Mouse (Mus musculus): ENCODE data around the gene Lingo3.
A peak's percentile ranks its signal among the peaks of the same experiment; 100 is the strongest.
"Not testable (repeated sequence)": the region's sequence is repeated elsewhere in the genome, so short reads cannot be mapped to it uniquely, and the experiment has no call there.

Gene Lingo3

DNA sequence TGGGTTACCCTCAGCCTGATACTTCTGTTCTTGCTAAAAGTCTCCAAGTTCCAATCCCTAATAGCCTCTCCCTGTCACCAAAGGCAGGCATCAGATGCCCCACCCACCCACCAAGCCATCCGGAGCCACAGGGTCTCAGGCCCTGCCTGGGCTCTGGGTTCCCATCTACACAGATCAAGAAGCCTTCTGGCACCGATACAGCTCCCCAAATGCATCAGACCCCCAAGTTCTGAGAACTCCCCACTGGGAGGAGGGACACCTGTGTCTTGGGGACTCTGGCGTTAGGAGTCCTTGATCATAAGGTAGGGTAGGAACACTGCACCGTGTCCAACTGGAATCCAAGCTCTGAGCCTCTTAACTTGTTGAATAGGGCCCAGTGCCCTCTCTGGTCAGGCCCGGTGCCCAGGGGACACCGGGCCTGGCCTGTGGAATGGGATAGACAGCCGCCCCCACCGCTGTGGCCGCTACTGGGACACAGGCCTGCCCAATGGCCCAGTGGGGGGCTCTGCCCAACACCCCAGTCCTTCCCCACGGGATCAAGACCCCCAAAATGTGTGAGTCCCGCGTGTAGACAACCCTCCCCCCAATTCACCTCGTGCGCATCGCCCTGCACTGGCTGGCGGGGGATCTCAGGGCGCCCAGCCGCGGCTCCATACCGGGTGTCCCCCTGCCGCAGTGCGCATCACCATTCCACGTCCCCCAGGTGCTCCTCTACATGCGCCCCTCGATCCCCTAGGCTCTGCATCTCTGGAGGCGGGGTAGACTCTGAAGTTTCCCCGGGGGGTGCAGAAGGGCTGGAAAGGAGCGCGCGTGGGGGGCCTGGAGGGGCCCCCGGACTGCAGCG lies 530 bp downstream of the Lingo3 start:
- DNase-seq (ENCODE audit: low read depth, low spot score) = no peak

- DNase-seq (ENCODE audit: low read depth, low spot score) = no peak
Measured at GRCm38 (mm10) chr10:80842334-80842733, 1.5 kb downstream of the Lingo3 start.

DNA sequence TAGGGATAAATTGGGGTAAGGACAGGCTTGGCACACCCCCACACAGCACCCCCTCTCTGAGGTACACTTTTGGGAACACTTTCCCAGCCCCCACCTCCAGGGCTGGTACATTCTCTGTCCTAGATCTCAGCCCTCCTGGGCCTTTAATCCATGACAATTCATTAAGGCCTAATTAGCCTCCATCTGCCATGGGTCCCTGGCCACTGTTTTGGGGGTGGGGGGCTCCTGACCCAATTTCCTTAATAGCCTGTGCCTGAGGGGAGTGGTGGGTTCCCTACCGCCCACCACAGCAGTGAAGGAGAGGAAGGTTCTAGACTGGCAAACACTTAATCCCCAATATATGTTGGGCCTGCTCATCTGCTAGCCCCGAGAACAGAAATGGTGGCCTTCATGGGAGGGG lies 2.2 kb downstream of the Lingo3 start:
- DNase-seq (ENCODE audit: low read depth, low spot score) = no peak

DNA sequence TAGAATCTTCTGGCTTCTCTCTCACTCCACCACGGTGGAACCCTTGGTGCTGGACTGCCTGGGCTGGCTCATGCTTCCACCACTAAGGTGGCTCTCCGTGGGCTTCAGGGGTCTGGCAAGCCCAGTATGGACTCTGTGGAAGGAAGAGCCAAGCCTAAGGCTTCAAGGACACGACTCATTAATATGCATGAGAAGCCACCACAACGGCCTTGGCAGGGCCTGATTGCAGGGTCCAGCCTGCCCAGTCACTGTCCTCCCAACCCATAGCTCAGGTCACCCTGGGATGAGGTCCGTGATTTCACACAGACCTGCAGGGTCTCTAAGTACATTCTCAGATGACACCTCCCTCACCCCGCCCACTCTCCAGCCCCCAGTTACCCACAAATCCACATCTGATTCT lies 4.0 kb downstream of the Lingo3 start:
- DNase-seq (ENCODE audit: low read depth, low spot score) = no peak

- DNase-seq (ENCODE audit: low read depth, low spot score) = no peak
Measured at GRCm38 (mm10) chr10:80838346-80838912, 5.4 kb downstream of the Lingo3 start.

GRCm38 (mm10) chr10:80837827-80838226 lies 6.0 kb downstream of the Lingo3 start:
- DNase-seq (ENCODE audit: low read depth, low spot score) = no peak

DNA sequence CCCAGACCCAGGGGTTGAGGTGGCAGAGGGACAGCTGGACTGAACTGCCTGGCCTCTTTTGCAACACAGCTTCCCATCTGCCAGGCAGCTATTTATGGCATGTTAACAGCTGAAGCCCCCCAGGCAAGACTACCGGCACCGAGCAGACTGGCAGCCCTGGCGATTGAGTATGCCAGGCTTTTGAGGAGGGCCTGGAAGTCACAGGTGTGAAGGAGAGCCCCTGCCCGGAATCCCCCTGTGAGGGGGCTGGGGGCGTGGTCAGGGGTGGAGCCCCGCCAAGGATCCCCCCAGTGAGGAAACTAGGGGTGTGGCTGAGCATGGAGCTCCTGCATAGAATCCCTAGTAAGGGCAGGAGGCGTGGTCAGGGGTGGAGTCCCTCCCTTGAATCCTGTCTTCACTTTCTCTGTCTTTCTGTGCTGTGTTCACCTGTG lies 6.9 kb downstream of the Lingo3 start:
- no peak for DNase-seq (ENCODE audit: low read depth, low spot score)

GRCm38 (mm10) chr10:80835617-80836016 lies 8.2 kb downstream of the Lingo3 start:
- DNase-seq (ENCODE audit: low read depth, low spot score) = no peak

DNA sequence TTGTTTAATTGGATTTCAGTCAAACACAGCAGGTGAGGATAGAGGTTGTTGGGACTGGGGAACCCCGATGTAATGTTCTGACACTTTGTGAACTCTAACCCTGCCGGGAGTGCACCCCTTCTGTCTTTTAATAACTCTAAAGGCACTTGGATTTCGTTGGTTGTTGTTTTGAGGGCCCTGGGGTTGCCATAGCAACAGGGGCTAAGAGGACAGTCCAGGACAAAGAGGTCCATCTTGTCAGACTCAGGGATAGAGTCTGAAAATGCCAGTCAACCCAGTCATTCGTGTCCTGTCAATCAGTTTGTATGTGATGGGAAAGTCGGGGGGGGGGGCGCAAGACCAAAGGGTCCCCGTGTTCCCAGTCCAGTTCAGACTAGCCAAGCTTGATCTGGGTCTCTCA lies 11.0 kb downstream of the Lingo3 start:
- no peak for DNase-seq (ENCODE audit: low read depth, low spot score)

- DNase-seq (ENCODE audit: low read depth, low spot score) = peak; percentile 52
Measured at GRCm38 (mm10) chr10:80831136-80831535, 12.7 kb downstream of the Lingo3 start.

- no peak for DNase-seq (ENCODE audit: low read depth, low spot score)
Measured at GRCm38 (mm10) chr10:80829359-80830278, 14.2 kb downstream of the Lingo3 start.

DNA sequence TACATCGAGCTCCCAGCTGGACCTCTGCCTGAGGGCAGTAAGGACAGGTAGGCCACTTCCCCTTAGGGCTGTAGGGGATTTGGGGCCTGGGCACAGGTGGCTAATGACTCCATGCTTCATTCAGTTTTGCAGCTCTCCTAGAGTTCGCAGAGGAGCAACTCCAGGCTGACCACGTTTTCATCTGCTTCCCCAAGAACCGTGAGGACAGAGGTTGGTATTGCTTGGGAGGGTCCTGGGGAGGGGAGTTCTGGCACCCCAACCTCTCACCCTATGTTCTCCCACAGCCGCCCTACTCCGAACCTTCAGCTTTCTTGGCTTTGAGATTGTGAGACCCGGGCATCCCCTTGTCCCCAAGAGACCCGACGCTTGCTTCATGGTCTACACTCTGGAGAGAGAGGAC lies 15.3 kb downstream of the Lingo3 start:
- DNase-seq (ENCODE audit: low read depth, low spot score) = not testable (repeated sequence)

GRCm38 (mm10) chr10:80827870-80828420 lies 15.9 kb downstream of the Lingo3 start:
- DNase-seq (ENCODE audit: low read depth, low spot score) = no peak

- no peak for DNase-seq (ENCODE audit: low read depth, low spot score)
Measured at GRCm38 (mm10) chr10:80827063-80827869, 16.6 kb downstream of the Lingo3 start.

GRCm38 (mm10) chr10:80826151-80827062 lies 17.4 kb downstream of the Lingo3 start, which contains the start of gene Oaz1:
TSS of gene Oaz1 (plus strand) at chr10:80826656.
- peak; percentile 99 for DNase-seq (ENCODE audit: low read depth, low spot score)

DNA sequence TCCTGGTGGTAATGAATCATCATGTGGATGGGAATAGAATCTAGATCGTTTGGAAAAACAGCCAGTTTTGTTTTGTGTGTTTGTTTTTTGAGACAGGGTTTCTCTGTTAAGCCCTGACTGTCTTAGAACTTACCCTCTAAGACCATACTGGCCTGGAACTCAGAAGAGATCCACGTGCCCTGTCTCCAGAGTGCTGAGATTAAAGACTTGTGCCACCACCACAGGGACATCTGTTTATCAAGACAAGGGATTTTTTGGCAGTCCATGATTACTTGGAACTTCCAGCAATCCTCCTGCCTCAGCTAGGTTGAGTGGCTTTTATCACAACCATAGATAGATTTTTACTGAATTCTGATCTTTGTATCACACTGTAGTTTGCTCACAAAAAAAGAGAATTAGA lies 19.0 kb downstream of the Lingo3 start:
- DNase-seq (ENCODE audit: low read depth, low spot score) = no peak

DNA sequence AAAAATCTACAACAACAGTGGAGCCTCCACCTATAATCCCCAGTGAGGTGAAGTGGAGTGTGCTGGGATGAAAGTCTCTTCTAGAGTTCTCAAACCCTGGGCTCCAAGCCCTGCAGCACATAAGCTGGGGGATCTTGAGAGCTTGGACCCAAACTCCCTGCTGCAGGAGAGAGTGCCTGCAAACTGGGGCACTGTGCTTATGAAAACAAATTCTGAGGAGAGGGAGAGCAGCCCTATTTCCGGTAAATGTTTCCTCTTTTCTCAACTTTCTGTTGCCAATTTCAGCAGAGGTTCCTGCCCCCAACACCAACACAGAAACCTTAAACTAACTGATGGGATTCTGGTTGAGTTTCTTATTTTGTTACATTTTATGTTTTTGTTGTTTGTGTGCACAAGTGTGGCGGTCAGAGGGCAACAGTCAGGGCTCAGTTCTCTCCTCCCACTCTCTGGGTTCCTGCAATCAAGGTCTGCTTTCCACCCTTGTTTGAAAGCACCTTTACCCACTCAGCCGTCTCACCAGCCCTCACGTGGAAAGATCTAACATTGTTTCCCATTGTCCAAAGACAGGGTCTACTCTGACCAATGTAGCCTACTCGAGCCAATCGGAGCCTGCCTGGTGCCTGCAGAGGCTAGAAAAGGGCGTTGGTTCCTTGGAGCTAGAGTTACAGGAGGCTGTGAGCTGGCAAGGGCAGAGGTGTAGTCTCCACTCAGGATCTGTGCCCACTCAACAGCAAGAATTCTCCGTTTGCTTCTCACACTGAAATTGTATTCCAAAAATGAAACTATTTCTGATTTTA lies 19.8 kb downstream of the Lingo3 start:
- DNase-seq (ENCODE audit: low read depth, low spot score) = peak; percentile 47

DNA sequence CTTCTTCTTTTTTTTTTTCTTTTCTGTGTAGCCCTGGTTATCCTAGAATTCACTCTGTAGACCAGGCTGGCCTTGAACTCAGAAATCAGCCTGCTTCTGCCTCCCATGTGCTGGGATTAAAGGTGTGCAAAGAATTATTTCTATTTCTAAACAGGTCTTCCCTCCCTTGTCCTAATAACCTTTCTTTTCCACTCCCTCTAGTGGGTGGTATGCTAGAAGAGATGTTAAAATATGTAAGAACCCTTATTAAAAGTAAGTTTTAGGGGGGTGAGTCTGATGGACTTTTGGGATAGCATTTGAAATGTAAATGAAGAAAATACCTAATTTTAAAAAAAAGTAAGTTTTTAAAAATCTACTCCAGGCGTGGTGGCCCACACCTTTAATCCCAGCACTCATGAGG lies 20.5 kb downstream of the Lingo3 start:
- DNase-seq (ENCODE audit: low read depth, low spot score) = no peak

DNA sequence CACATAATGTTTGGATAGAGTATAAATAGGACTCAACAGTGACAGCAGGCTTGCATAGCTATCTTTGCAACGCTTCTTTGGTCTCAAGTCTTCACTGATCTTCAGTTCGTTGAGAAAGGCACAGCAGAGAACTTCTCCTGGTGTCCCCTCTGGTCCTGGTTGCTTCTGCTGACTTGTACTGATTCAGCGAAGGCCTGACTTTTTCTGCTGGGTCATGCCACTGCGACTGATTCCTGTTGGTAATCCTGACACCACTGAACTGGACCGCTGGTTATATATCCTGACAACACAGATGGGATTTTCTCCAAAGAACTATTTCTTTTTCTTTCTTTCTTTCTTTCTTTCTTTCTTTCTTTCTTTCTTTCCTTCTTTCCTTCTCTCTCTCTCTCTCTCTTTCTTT lies 21.3 kb downstream of the Lingo3 start:
- no peak for DNase-seq (ENCODE audit: low read depth, low spot score)
